Mouse (Mus musculus) lung, adult 2 months (tissue): Measurements from ENCODE around the gene Bcl2l12.

ENCODE experiments used
- CTCF ChIP-seq: fragments of 200-500 bp; IDR thresholded peaks from 2 replicates; pipeline ENCODE4 v1.5.1; 2011; ENCODE audit warnings: mild to moderate bottlenecking, low read length, control low read depth; ENCODE audit not compliant: insufficient read depth
- POLR2A ChIP-seq: fragments of 200-500 bp; IDR thresholded peaks from 2 replicates; pipeline ENCODE4 v1.6.1; 2011; ENCODE audit warnings: low read depth, mild to moderate bottlenecking, control low read depth, low read length, borderline replicate concordance; ENCODE audit errors: extremely low read depth

GRCm38 (mm10) chr7:45047491-45047890 is 49.0 kb upstream of the Bcl2l12 start:
- TF ChIP-seq POLR2A = no peak
- no peak for TF ChIP-seq CTCF
